Mouse (Mus musculus) small intestine, adult 2 months (tissue): ENCODE measurements around the gene Cfap43. TPM values are rescaled to one million over a fixed set of nuclear protein-coding genes. Genes with fewer than 3 reads are reported as not detected.
A peak's percentile ranks its signal among the peaks of the same experiment; 100 is the strongest.
"Not testable (repeated sequence)": the region's sequence is repeated elsewhere in the genome, so short reads cannot be mapped to it uniquely, and the experiment has no call there.

Experiments used
- H3K27ac ChIP-seq: fragments of 200-500 bp; 2 replicates; pipeline ENCODE4 v1.5.1; 2012; ENCODE audit warnings: low read depth, low read length, control low read depth, inconsistent platforms; ENCODE audit not compliant: insufficient read depth
- H3K27me3 ChIP-seq: fragments of 200-500 bp; 2 replicates; pipeline ENCODE4 v1.6.1; 2012; ENCODE audit warnings: mild to moderate bottlenecking, moderate library complexity, low read length, inconsistent platforms; ENCODE audit not compliant: control insufficient read depth, insufficient read depth
- H3K36me3 ChIP-seq: fragments of 200-500 bp; 2 replicates; pipeline ENCODE4 v1.6.1; 2012; ENCODE audit warnings: mild to moderate bottlenecking, low read length, control low read depth, inconsistent platforms; ENCODE audit not compliant: control insufficient read depth, insufficient read depth
- H3K4me1 ChIP-seq: fragments of 200-500 bp; 2 replicates; pipeline ENCODE4 v1.6.1; 2012; ENCODE audit warnings: low read length, inconsistent platforms, mixed read lengths; ENCODE audit not compliant: control insufficient read depth, insufficient read depth, insufficient read length
- H3K4me3 ChIP-seq: fragments of 200-500 bp; 2 replicates; pipeline ENCODE4 v1.5.1; 2012; ENCODE audit warnings: low read depth, mild to moderate bottlenecking, control low read depth, inconsistent platforms, low read length, moderate library complexity
- CTCF ChIP-seq: fragments of 200-500 bp; IDR thresholded peaks from 2 replicates; pipeline ENCODE4 v1.5.1; 2012; ENCODE audit warnings: low read depth, mild to moderate bottlenecking, control low read depth, inconsistent platforms, low read length, moderate library complexity, mixed read lengths; ENCODE audit not compliant: insufficient replicate concordance, insufficient read length; ENCODE audit errors: extremely low read depth
- POLR2A ChIP-seq: fragments of 200-500 bp; IDR thresholded peaks from 2 replicates; pipeline ENCODE4 v1.6.1; 2012; ENCODE audit warnings: low read depth, mild to moderate bottlenecking, control low read depth, inconsistent platforms, low read length, moderate library complexity
- WGBS: fragments of 180-500 bp; shearing (Covaris S2); methylation state at CpG from one replicate; pipeline ENCODE4 v1.1.7; 2018; 5-methylcytosine and 5-hydroxymethylcytosine counted together
- polyA plus RNA-seq: library from polyadenylated mRNA; depleted of rRNA; stranded (reverse); fragments of >200 nt; gene quantifications from 2 replicates; pipeline ENCODE4 v1.2.3, GENCODE M21; 2012

Cfap43 gene
- polyA plus RNA-seq, 1 experiment, result not detected

DNA sequence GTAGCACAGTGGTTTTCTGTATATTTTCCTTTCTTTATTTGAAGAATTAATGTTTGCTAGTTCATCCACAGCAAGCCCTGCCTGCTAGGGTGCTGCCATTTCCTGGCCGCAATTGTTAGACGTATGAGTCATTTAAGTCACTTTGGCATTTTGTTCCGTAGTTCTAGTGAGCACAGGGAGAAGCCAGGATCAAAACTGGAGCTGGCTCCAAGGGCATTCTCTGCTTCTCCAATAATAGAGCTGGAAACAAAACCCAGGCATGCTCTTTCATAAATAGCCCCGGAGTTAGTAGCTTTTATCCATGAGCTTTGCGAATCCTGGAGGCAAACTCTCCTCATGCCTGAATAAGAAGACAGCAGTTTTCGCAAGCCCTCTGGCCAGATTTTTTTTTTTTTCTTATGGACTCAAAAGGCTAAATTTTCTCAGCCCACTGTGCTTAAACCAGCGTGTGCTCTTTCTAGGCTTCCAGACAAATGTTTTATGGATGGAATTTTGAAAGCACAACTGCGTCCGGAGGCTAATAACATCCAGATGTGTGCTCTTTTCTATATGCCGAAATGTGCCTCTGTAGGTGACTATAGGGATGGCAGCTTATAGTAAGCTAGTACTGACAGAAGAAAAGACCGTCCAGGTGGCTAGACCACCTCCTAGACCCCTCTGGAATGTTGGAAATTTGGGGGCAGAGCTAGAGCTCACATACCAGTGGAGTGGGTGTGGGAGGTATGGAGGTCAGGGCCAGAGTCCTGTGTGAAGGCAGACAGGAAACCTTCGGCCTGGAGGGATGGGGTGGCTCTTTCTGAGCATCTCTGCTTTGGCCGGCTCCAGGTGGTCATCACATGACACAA is 64.9 kb downstream of the Cfap43 start:
- 22% methylated on average over 13 of the region's 13 CpGs for WGBS
- no peak for TF ChIP-seq CTCF
- TF ChIP-seq POLR2A, result no peak
- H3K27ac ChIP-seq, result no peak overlapping the region
- no peaks in the 10 kb centered on the region for H3K27me3 ChIP-seq
- peak overlapping the region; percentile 82 for H3K4me3 ChIP-seq
- H3K4me1 ChIP-seq, result peaks cover 3% of the 10 kb centered on the region
- peaks cover 18% of the 10 kb centered on the region for H3K36me3 ChIP-seq

- Histone ChIP-seq H3K4me3 (no peak overlapping the region), H3K27ac (no peak overlapping the region), H3K4me1 (peaks cover 3% of the 10 kb centered on the region), H3K27me3 (no peaks in the 10 kb centered on the region), H3K36me3 (peaks cover 7% of the 10 kb centered on the region)
- TF ChIP-seq CTCF (no peak), POLR2A (no peak)
- WGBS, result 88% methylated on average over 3 of the region's 3 CpGs
Observed at GRCm38 (mm10) chr19:47853053-47853452, 66.0 kb downstream of the Cfap43 start.

DNA sequence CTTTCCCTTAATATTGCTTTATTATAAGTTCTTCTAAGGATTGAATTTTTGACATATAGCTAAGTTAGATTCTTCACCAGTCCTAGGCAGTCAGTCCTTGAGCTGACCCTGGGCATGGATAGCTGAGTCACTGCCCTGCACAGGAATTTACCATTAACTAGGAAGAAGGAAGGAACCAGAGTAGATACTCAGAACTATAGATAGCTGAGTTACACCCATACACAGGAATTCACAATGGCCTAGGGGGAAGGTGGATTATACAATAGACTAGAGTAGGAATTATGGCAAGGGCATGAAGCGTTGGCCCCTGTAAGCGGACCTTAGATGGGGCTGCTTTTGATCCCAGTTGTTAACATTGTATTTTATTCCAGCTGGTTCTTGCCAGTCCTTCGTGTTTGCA is 67.0 kb downstream of the Cfap43 start:
- not testable (repeated sequence) for H3K4me1 ChIP-seq, H3K27me3 ChIP-seq, H3K4me3 ChIP-seq, H3K36me3 ChIP-seq, H3K27ac ChIP-seq
- WGBS, result 84% methylated on average over 3 of the region's 3 CpGs

DNA sequence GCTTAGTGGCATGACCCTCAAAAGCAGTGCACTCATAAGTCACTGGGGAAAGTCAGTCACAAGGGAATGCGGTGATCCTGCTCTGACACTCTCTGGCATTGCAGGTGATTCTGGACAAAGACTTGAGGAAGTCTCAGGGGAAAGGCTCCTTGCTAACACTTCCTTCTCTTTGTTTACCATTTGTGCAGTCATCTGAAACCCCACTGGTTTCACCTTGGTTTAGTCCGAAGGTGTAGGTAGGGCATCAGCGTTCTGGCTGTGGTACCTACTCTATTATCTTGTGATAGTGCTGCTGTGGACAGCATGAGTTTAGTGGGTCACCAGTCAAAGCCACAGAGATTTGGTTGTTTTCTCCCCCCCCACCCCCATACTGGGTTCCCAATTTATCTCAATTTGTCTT is 69.4 kb downstream of the Cfap43 start:
- H3K36me3 ChIP-seq, result no peaks in the 10 kb centered on the region
- TF ChIP-seq POLR2A, result no peak
- TF ChIP-seq CTCF, result no peak
- H3K4me1 ChIP-seq, result no peaks in the 10 kb centered on the region
- no peak overlapping the region for H3K4me3 ChIP-seq
- H3K27me3 ChIP-seq, result no peaks in the 10 kb centered on the region
- 75% methylated on average over 3 of the region's 3 CpGs for WGBS
- H3K27ac ChIP-seq, result no peak overlapping the region

DNA sequence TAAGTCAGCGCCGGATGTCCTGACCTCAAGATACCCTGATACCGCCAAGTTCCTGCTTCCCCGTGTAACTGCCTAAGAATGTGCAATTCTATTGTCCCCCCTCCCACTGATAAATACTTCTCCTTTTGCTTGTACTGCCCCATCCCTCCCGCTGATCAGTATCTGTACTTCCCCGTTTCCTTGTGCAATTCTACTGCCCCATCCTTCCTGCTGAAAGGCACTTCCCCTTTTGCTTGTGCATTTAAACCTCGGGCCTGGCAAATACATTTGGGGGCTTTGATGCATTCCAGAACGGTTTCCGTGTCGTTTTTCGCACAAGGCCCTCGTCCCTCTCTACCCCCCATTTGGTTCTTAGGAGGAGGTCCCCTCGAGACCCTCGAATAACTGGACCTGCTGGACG is 77.9 kb downstream of the Cfap43 start:
- peaks cover 17% of the 10 kb centered on the region for H3K27me3 ChIP-seq
- WGBS, result 80% methylated on average over 15 of the region's 15 CpGs

GRCm38 (mm10) chr19:47837527-47837901 is 81.6 kb downstream of the Cfap43 start:
- H3K4me3 ChIP-seq, result peak overlapping the region; percentile 54
- TF ChIP-seq CTCF (no peak), POLR2A (no peak)

More for the DNA sequence above, 77.9 kb downstream of the Cfap43 start:
- not testable (repeated sequence) for H3K4me1 ChIP-seq, H3K36me3 ChIP-seq, H3K27ac ChIP-seq, H3K4me3 ChIP-seq

GRCm38 (mm10) chr19:47836701-47837526 is 82.2 kb downstream of the Cfap43 start:
- TF ChIP-seq POLR2A (no peak), CTCF (peak; percentile 14; the same call in 1 of the 2 replicates)
- peaks cover 4% of the 10 kb centered on the region for H3K4me1 ChIP-seq
- H3K27ac ChIP-seq, result no peak overlapping the region
- peaks cover 17% of the 10 kb centered on the region for H3K27me3 ChIP-seq
- H3K4me3 ChIP-seq, result peak overlapping the region; percentile 54
- H3K36me3 ChIP-seq, result no peaks in the 10 kb centered on the region
- 9% methylated on average over 49 of the region's 49 CpGs for WGBS

More at GRCm38 (mm10) chr19:47837527-47837901, 81.6 kb downstream of the Cfap43 start:
- Histone ChIP-seq H3K4me1 (peaks cover 4% of the 10 kb centered on the region), H3K27me3 (peaks cover 17% of the 10 kb centered on the region), H3K36me3 (no peaks in the 10 kb centered on the region), H3K27ac (no peak overlapping the region)
- WGBS, result 3% methylated on average over 6 of the region's 6 CpGs
